Mouse (Mus musculus): ENCODE measurements around the gene Dnm3.

Dnm3 gene

GRCm38 (mm10) chr1:162242980-162243650 is 234.7 kb downstream of the Dnm3 start:
- no peak for DNase-seq

GRCm38 (mm10) chr1:162240720-162241119 is 237.1 kb downstream of the Dnm3 start:
- DNase-seq, result peak; percentile 28

GRCm38 (mm10) chr1:162238646-162239045 is 239.2 kb downstream of the Dnm3 start:
- peak; percentile 8 for DNase-seq

- DNase-seq, result no peak
These were observed 241.1 kb downstream of the Dnm3 start for GRCm38 (mm10) chr1:162236624-162237159.

- DNase-seq, result no peak
These were observed 252.2 kb downstream of the Dnm3 start for GRCm38 (mm10) chr1:162225621-162226147.

- DNase-seq, result no peak
These were observed 252.8 kb downstream of the Dnm3 start for GRCm38 (mm10) chr1:162224817-162225605.

- DNase-seq, result no peak
These were observed 253.8 kb downstream of the Dnm3 start for GRCm38 (mm10) chr1:162224061-162224460.

GRCm38 (mm10) chr1:162223258-162223940 is 254.4 kb downstream of the Dnm3 start:
- DNase-seq, result no peak

GRCm38 (mm10) chr1:162222353-162222752 is 255.5 kb downstream of the Dnm3 start:
- no peak for DNase-seq

GRCm38 (mm10) chr1:162221801-162222301 is 256.0 kb downstream of the Dnm3 start:
- DNase-seq, result no peak

- no peak for DNase-seq
These were observed 256.9 kb downstream of the Dnm3 start for GRCm38 (mm10) chr1:162220891-162221290.

GRCm38 (mm10) chr1:162219781-162220180 is 258.1 kb downstream of the Dnm3 start:
- DNase-seq, result no peak

- no peak for DNase-seq
These were observed 259.2 kb downstream of the Dnm3 start for GRCm38 (mm10) chr1:162218530-162219180.

GRCm38 (mm10) chr1:162217340-162217974 is 260.4 kb downstream of the Dnm3 start:
- peak; percentile 76 for DNase-seq

- DNase-seq, result no peak
These were observed 261.2 kb downstream of the Dnm3 start for GRCm38 (mm10) chr1:162216656-162217055.

GRCm38 (mm10) chr1:162215743-162216142 is 262.1 kb downstream of the Dnm3 start:
- DNase-seq, result no peak

- no peak for DNase-seq
These were observed 264.8 kb downstream of the Dnm3 start for GRCm38 (mm10) chr1:162213066-162213465.

- DNase-seq, result no peak
These were observed 267.3 kb downstream of the Dnm3 start for GRCm38 (mm10) chr1:162210529-162210928.

- DNase-seq, result no peak
These were observed 268.2 kb downstream of the Dnm3 start for GRCm38 (mm10) chr1:162209487-162210149.

GRCm38 (mm10) chr1:162209010-162209409 is 268.8 kb downstream of the Dnm3 start:
- DNase-seq, result no peak

- DNase-seq, result no peak
These were observed 270.2 kb downstream of the Dnm3 start for GRCm38 (mm10) chr1:162207708-162208043.
